Mouse (Mus musculus) liver, adult 2 months (tissue): ENCODE measurements around the gene Phf12.

Experiments used
- CTCF ChIP-seq: fragments of 200-500 bp; IDR thresholded peaks from 2 replicates; pipeline ENCODE4 v1.5.1; 2011; ENCODE audit warnings: low read depth, low read length, control low read depth
- POLR2A ChIP-seq: fragments of 200-500 bp; IDR thresholded peaks from 2 replicates; pipeline ENCODE4 v1.6.1; 2011; ENCODE audit warnings: low read length, control low read depth; ENCODE audit not compliant: insufficient read depth; ENCODE audit errors: extremely low read depth

GRCm38 (mm10) chr11:78069130-78069529, 86.6 kb downstream of the Phf12 start:
- TF ChIP-seq POLR2A (no peak), CTCF (no peak)
